Mouse (Mus musculus) splenic B cell, adult 2 months (primary cell): ENCODE measurements at regions not wholly inside any gene's neighbourhood (a gene's known extent, or its start where the extent isn't known, plus 50 kb on each side); places are given as distances from the start of the nearest gene placed in this dataset.
"Not testable (repeated sequence)": the region's sequence is repeated elsewhere in the genome, so short reads cannot be mapped to it uniquely, and the experiment has no call there.

Experiments used
- DNase-seq: peaks from one replicate; pipeline ENCODE4 v3.0.0-alpha.2; 2011; ENCODE audit warnings: low read depth, low spot score
- H3K27me3 ChIP-seq: 2 replicates; pipeline ENCODE4 v1.6.1; 2012; ENCODE audit warnings: mild to moderate bottlenecking, low read length, moderate library complexity, mixed read lengths; ENCODE audit not compliant: control insufficient read depth, poor library complexity, insufficient read depth, severe bottlenecking
- H3K36me3 ChIP-seq: 2 replicates; pipeline ENCODE4 v1.6.1; 2012; ENCODE audit warnings: mild to moderate bottlenecking, low read length, moderate library complexity, mixed read lengths; ENCODE audit not compliant: control insufficient read depth, poor library complexity, insufficient read depth, severe bottlenecking

DNA sequence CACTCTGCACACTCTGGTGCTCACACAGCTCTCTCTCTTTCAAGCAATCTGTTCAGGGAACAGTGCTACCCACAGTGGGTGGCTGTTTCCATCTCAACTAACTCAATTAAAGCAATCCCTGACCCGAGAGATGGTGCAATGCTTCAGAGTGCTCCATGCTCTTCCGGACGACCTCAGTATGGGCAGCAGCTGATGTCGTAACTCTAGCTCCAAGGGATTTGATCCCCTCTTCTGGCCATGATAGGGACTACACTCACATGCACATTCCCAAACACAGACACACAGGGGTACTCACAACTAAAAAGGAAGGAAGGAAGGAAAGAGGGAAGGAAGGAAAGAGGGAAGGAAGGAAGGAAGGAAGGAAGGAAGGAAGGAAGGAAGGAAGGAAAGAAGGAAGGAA is 118.2 kb upstream of the Zfp706 start:
- no peaks in the 10 kb centered on the region for H3K27me3 ChIP-seq
- no peak for DNase-seq
- no peaks in the 10 kb centered on the region for H3K36me3 ChIP-seq

DNA sequence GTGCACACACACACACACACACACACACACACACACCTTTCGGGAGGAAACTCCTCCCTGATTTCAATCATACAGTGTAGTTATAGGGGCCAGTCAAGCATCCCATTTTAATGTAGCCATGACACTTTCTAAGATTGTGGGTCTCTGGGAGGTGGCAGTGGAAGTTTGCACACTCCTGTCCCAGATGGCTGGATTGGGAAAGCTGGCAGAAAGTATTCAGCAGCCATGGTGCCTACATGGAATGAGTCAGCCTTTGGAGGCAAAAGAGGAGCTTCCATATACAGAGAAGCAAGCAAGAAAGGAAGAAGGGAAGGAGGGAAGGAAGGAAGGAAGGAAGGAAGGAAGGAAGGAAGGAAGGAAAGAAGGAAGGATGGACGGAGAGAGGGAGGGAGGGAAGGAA is 117.4 kb upstream of the Zfp706 start:
- no peak for DNase-seq
- H3K27me3 ChIP-seq: no peaks in the 10 kb centered on the region
- H3K36me3 ChIP-seq: no peaks in the 10 kb centered on the region

DNA sequence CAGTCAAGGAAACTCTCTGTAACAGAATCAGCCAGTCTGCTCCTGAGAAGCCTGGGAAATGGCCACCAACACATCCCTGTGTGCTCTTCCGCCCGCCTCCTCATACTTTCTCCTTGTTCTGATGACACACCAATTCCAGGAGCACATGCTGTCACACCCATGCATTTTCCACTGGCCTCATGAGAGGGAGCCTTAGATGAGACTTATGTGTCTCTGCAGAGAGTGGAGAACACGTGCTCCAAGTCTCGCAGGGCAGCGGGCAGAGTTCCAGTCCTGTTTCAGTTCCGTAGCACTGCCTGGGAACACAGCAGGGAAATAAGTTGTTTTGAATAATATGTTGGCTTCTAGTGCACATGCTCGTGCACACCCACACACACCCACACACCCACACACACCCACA is 116.7 kb upstream of the Zfp706 start:
- Histone ChIP-seq H3K27me3 (no peaks in the 10 kb centered on the region), H3K36me3 (no peaks in the 10 kb centered on the region)
- no peak for DNase-seq

GRCm38 (mm10) chr15:37120381-37120780 is 112.8 kb upstream of the Zfp706 start:
- Histone ChIP-seq H3K27me3 (no peaks in the 10 kb centered on the region), H3K36me3 (no peaks in the 10 kb centered on the region)
- peak; percentile 62 for DNase-seq

GRCm38 (mm10) chr15:37114119-37114518 is 106.5 kb upstream of the Zfp706 start:
- Histone ChIP-seq H3K27me3 (no peaks in the 10 kb centered on the region), H3K36me3 (no peaks in the 10 kb centered on the region)
- peak; percentile 85 for DNase-seq

GRCm38 (mm10) chr15:37110462-37110861 is 102.9 kb upstream of the Zfp706 start:
- H3K36me3 ChIP-seq: no peaks in the 10 kb centered on the region
- no peak for DNase-seq
- no peaks in the 10 kb centered on the region for H3K27me3 ChIP-seq

DNA sequence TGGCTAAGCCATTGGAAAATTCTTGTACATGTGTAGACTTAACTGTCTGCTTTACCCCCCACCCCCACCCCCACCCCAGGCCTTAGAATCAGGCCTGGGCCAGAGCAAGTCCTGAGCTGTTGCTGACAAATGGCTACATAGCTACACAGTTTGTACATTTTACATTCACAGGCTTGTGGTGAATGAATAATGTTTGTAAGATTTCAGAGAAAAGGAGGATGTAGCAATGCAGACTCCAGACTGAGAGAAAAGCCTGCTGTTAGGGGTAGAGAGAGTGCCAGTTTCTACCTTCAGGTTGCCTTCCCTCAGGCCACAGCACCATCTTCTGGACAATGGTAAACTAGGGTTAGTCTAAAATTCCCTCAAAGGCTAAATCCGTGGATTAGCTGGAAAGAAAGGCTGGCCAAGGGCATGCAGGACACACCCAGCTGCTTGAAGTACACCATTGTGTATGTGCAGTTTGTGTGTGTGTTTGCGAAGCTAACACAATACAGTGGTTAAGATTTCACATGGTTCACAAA is 94.5 kb upstream of the Zfp706 start:
- DNase-seq: no peak
- H3K27me3 ChIP-seq: no peaks in the 10 kb centered on the region
- H3K36me3 ChIP-seq: no peaks in the 10 kb centered on the region

DNA sequence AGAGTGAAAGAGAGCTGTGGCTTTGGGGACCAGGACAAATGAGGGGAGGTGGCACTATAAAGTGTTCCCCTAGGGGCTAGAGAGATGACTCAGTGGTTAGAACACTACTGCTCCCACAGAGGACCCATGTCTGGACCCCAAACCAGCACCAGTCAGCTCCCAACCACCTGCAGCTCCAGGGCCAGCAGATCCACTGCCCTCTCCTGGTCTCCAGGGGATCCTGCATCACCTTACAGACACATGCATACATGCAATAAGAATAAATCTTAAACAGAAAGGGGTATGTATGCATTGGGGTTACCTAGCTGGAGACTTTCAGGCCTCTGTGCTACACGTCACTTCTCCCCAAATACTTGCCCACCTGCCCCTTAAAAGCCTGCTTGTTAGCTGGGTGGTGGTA is 93.8 kb upstream of the Zfp706 start:
- H3K27me3 ChIP-seq: no peaks in the 10 kb centered on the region
- no peaks in the 10 kb centered on the region for H3K36me3 ChIP-seq
- DNase-seq: no peak

GRCm38 (mm10) chr15:37100767-37101288 is 93.3 kb upstream of the Zfp706 start:
- no peaks in the 10 kb centered on the region for H3K36me3 ChIP-seq
- no peaks in the 10 kb centered on the region for H3K27me3 ChIP-seq
- no peak for DNase-seq

DNA sequence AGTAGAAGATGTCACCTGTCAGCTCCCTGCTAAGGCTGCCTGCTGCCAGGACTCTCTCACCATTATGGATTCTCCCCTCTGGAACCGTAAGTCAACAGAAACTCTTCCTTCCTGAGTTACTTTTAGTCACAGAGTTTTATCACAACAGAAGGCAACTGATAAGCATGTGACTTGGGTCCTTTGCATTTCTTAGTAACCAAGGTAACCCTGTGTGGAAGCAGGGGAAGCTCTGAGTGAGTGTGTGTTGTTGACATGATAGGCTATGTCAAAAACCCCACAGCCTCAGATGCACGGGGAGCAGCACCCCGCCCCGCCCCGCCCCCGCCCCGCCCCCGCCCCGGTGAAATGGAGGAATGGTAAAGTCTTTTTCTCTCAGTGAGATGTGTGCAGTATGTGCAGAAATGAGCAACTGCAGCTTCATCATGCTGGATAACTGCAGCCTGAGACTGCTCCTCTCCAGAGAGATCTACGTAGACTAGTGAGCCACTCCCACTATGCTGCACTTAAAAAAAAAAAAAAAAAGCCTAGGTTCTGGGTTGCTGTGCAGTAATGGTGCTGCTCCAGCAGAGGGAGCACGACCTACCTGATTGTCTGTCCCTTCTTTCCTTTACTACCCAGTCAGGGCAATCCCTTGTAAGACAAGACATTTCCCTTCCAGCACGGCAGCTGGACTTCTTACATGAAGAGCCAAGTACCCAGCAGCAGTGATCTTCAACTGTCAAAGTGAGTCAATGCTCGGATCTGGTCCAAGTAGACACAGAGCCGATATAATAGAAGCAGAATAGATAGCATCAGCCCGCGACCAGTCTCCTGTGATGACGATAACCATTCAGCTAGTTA is 92.6 kb upstream of the Zfp706 start:
- no peaks in the 10 kb centered on the region for H3K36me3 ChIP-seq
- DNase-seq: peak; percentile 72

DNA sequence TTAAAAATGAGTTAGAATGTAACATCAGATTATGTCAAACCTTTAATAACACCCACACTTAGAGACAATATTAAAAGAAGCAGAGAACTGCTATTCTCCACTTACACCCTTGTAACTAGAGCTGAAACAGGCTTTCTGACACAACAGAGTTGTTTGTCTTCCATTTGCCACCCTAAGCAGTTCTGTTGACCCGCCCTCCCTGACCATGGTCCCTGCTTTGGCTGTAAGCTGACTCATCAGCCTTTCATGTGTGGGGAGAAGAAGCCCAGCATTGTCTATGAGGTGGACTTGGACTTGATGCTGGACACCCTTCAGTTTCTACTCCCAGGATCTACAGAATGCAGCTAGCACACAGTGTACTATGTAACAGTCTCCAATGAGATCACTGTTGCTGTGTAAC is 91.6 kb upstream of the Zfp706 start:
- DNase-seq: no peak
- no peaks in the 10 kb centered on the region for H3K27me3 ChIP-seq
- H3K36me3 ChIP-seq: no peaks in the 10 kb centered on the region

More for the DNA sequence above, 92.6 kb upstream of the Zfp706 start:
- no peaks in the 10 kb centered on the region for H3K27me3 ChIP-seq

DNA sequence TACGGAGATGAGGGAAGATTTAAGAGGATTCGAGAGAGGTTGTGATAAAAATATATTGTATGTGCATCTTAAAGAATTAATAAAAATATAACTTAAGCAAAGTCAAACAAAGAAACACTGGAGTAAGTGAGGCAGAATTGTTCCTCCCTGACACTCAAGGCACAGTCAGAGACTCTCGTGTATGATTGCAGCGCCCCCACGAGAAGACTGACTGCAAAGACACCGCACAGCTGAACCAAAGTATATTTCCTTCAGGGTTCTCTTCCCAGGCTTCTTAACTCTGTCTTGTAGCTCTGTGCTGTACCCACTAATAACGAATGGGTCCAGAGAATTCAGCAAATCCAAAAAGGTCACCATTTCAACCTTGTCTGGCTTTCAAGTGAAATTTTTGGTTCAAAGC is 89.9 kb upstream of the Zfp706 start:
- no peaks in the 10 kb centered on the region for H3K27me3 ChIP-seq
- no peak for DNase-seq
- H3K36me3 ChIP-seq: no peaks in the 10 kb centered on the region

GRCm38 (mm10) chr15:37091171-37091570 is 83.6 kb upstream of the Zfp706 start:
- H3K27me3 ChIP-seq, H3K36me3 ChIP-seq, DNase-seq: not testable (repeated sequence)

DNA sequence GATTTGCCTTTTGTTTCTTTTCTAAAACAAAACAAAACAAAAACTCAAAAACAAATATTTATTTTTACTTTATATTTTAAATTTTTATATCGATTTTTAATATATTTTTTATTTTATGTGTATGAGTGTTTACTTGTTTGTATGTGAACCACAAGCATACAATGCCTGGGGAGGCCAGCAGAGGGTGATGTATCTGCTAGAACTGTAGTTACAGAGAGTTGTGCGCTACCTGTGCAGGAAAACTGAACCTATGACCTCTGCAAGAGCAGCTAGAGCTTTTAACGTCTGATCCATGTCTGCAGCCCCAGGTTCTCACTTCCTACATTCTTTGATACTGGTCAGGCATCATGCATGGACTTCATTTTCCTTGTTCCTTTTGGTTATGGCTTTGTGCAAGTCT is 76.2 kb upstream of the Zfp706 start:
- no peak for DNase-seq
- no peaks in the 10 kb centered on the region for H3K27me3 ChIP-seq
- no peaks in the 10 kb centered on the region for H3K36me3 ChIP-seq

GRCm38 (mm10) chr15:37081836-37082235 is 74.3 kb upstream of the Zfp706 start:
- no peak for DNase-seq
- no peaks in the 10 kb centered on the region for H3K36me3 ChIP-seq
- no peaks in the 10 kb centered on the region for H3K27me3 ChIP-seq
